Mouse (Mus musculus) CH12.LX (cell line): ENCODE results near the gene Selenos. TPM values are rescaled to one million over a fixed set of nuclear protein-coding genes. Genes with fewer than 3 reads are reported as not detected.

Experiments
- DNase-seq: peaks from one replicate; pipeline ENCODE4 v3.0.0-alpha.2; 2013; ENCODE audit errors: extremely low read depth
- H3K27ac ChIP-seq: 2 replicates; pipeline ENCODE4 v1.5.1; 2012; ENCODE audit warnings: low read depth, mild to moderate bottlenecking, control low read depth, moderate library complexity; ENCODE audit not compliant: insufficient read depth
- H3K27me3 ChIP-seq: replicated peaks from 2 replicates; pipeline ENCODE3; 2012; ENCODE audit warnings: inconsistent platforms
- H3K36me3 ChIP-seq, 2 experiments: replicated peaks in 1 of 2; 2 replicates each; pipeline versions ENCODE3 to v1.6.1; 2012; ENCODE audit warnings: inconsistent platforms in 1 of 2, low read length in 1 of 2, mild to moderate bottlenecking in 1 of 2, mixed read lengths in 1 of 2, moderate library complexity in 1 of 2; ENCODE audit not compliant: control insufficient read depth in 1 of 2, insufficient read depth in 1 of 2
- H3K4me1 ChIP-seq, 2 experiments: 2 replicates each; pipeline ENCODE4 v1.6.1; 2012; ENCODE audit warnings: inconsistent platforms in 1 of 2, moderate library complexity in 1 of 2; ENCODE audit not compliant: insufficient read depth in 2 of 2, control insufficient read depth in 1 of 2
- H3K4me2 ChIP-seq: 2 replicates; pipeline ENCODE4 v1.6.1; 2012; ENCODE audit warnings: low read depth, mild to moderate bottlenecking, control low read depth; ENCODE audit not compliant: poor library complexity, insufficient read depth, severe bottlenecking
- H3K4me3 ChIP-seq, 3 experiments: fragments of 150-350 bp in 1 of 3; sonication (generic) in 1 of 3; replicated peaks in 1 of 3; 2 replicates each; pipeline versions ENCODE3 to v1.5.1; 2011 to 2012; ENCODE audit warnings: low read depth in 2 of 3, low read length in 2 of 3, mild to moderate bottlenecking in 2 of 3, moderate library complexity in 2 of 3, control low read depth in 1 of 3, improper control_type of control experiment in 1 of 3, inconsistent platforms in 1 of 3, mixed read lengths in 1 of 3; ENCODE audit not compliant: poor library complexity in 1 of 3
- H3K79me2 ChIP-seq: replicated peaks from 2 replicates; pipeline ENCODE4 v1.6.1; 2012; ENCODE audit warnings: mild to moderate bottlenecking, moderate library complexity; ENCODE audit not compliant: control insufficient read depth, poor library complexity, insufficient read depth, severe bottlenecking; ENCODE audit errors: extremely low read depth
- H3K9ac ChIP-seq: 2 replicates; pipeline ENCODE4 v1.6.1; 2012; ENCODE audit warnings: low read depth, mild to moderate bottlenecking, control low read depth, moderate library complexity; ENCODE audit not compliant: insufficient read depth
- H3K9me3 ChIP-seq: replicated peaks from 2 replicates; pipeline ENCODE3; 2012; ENCODE audit warnings: low read length, inconsistent platforms, mixed read lengths
- CHD1 ChIP-seq: IDR thresholded peaks from 2 replicates; pipeline ENCODE4 v1.6.1; 2012; ENCODE audit warnings: low read depth, low read length, improper control_type of control experiment, inconsistent platforms
- CTCF ChIP-seq, 2 experiments: IDR thresholded peaks in 1 of 2; conservative IDR thresholded peaks in 1 of 2; 2 replicates each; pipeline ENCODE4 v1.5.1; 2011 to 2012; ENCODE audit warnings: low read depth in 2 of 2, low read length in 2 of 2, improper control_type of control experiment in 1 of 2, inconsistent platforms in 1 of 2, mild to moderate bottlenecking in 1 of 2, moderate library complexity in 1 of 2
- E2F4 ChIP-seq: IDR thresholded peaks from 2 replicates; pipeline ENCODE4 v1.6.1; 2011; ENCODE audit warnings: low read depth, low read length, improper control_type of control experiment; ENCODE audit not compliant: insufficient replicate concordance
- ELF1 ChIP-seq: IDR thresholded peaks from 2 replicates; pipeline ENCODE4 v1.6.1; 2014; ENCODE audit warnings: low read depth, mild to moderate bottlenecking, inconsistent platforms, low read length, improper control_type of control experiment
- GABPA ChIP-seq: IDR thresholded peaks from 2 replicates; pipeline ENCODE4 v1.6.1; 2012; ENCODE audit warnings: low read depth, low read length, improper control_type of control experiment, inconsistent platforms; ENCODE audit not compliant: insufficient replicate concordance
- HCFC1 ChIP-seq: IDR thresholded peaks from 2 replicates; pipeline ENCODE4 v1.6.1; 2012; ENCODE audit warnings: low read depth, mild to moderate bottlenecking, inconsistent platforms, low read length, improper control_type of control experiment
- JUN ChIP-seq: IDR thresholded peaks from 2 replicates; pipeline ENCODE4 v1.6.1; 2011; ENCODE audit warnings: low read depth, mild to moderate bottlenecking, low read length, improper control_type of control experiment, moderate library complexity; ENCODE audit not compliant: insufficient read depth
- KAT2A ChIP-seq: IDR thresholded peaks from 2 replicates; pipeline ENCODE4 v1.6.1; 2012; ENCODE audit warnings: low read length, improper control_type of control experiment, inconsistent platforms; ENCODE audit not compliant: insufficient replicate concordance
- MAZ ChIP-seq: IDR thresholded peaks from 2 replicates; pipeline ENCODE4 v1.6.1; 2012; ENCODE audit warnings: low read depth, mild to moderate bottlenecking, inconsistent platforms, low read length, improper control_type of control experiment, moderate library complexity
- MEF2A ChIP-seq: IDR thresholded peaks from 2 replicates; pipeline ENCODE4 v1.6.1; 2014; ENCODE audit warnings: low read depth, mild to moderate bottlenecking, inconsistent platforms, low read length, improper control_type of control experiment, borderline replicate concordance
- MYC ChIP-seq: IDR thresholded peaks from 2 replicates; pipeline ENCODE4 v1.6.1; 2011; ENCODE audit warnings: low read depth, mild to moderate bottlenecking, improper control_type of control experiment, low read length
- NRF1 ChIP-seq: IDR thresholded peaks from 2 replicates; pipeline ENCODE4 v1.6.1; 2014; ENCODE audit warnings: low read depth, mild to moderate bottlenecking, inconsistent platforms, low read length, improper control_type of control experiment, moderate library complexity
- PAX5 ChIP-seq: IDR thresholded peaks from 2 replicates; pipeline ENCODE4 v1.6.1; 2012; ENCODE audit warnings: low read length, inconsistent platforms, mixed read lengths
- POLR2A ChIP-seq: IDR thresholded peaks from 2 replicates; pipeline ENCODE4 v1.6.1; 2011; ENCODE audit warnings: low read depth, mild to moderate bottlenecking, improper control_type of control experiment, low read length
- RAD21 ChIP-seq: IDR thresholded peaks from 2 replicates; pipeline ENCODE4 v1.6.1; 2011; ENCODE audit warnings: low read depth, mild to moderate bottlenecking, low read length, improper control_type of control experiment, moderate library complexity
- SIN3A ChIP-seq: IDR thresholded peaks from 2 replicates; pipeline ENCODE4 v1.6.1; 2012; ENCODE audit warnings: low read length, improper control_type of control experiment, inconsistent platforms
- TBP ChIP-seq: conservative IDR thresholded peaks from 2 replicates; pipeline ENCODE4 v1.6.1; 2011; ENCODE audit warnings: low read depth, low read length, improper control_type of control experiment
- UBTF ChIP-seq: IDR thresholded peaks from 2 replicates; pipeline ENCODE4 v1.6.1; 2012; ENCODE audit warnings: low read depth, mild to moderate bottlenecking, inconsistent platforms, low read length, improper control_type of control experiment, moderate library complexity
- USF2 ChIP-seq: conservative IDR thresholded peaks from 2 replicates; pipeline ENCODE4 v1.6.1; 2011; ENCODE audit warnings: low read depth, low read length, improper control_type of control experiment
- ZC3H11A ChIP-seq: IDR thresholded peaks from 2 replicates; pipeline ENCODE4 v1.6.1; 2012; ENCODE audit warnings: low read depth, mild to moderate bottlenecking, inconsistent platforms, low read length, improper control_type of control experiment
- ZKSCAN1 ChIP-seq: IDR thresholded peaks from 2 replicates; pipeline ENCODE4 v1.6.1; 2012; ENCODE audit warnings: low read depth, inconsistent platforms, low read length, improper control_type of control experiment, borderline replicate concordance
- ZMIZ1 ChIP-seq: IDR thresholded peaks from 2 replicates; pipeline ENCODE4 v1.6.1; 2012; ENCODE audit warnings: low read depth, mild to moderate bottlenecking, inconsistent platforms, low read length, improper control_type of control experiment
- ZNF384 ChIP-seq: IDR thresholded peaks from 2 replicates; pipeline ENCODE4 v1.6.1; 2012; ENCODE audit warnings: low read depth, low read length, improper control_type of control experiment, inconsistent platforms
- dilution Hi-C: fragments of 300-500 bp; cut with MboI; formaldehyde crosslinking; loops from 2 replicates; pipeline ENCODE4 v1.14.3; 2020; ENCODE audit warnings: low sequenced_read_pairs; ENCODE audit not compliant: extremely low pct_unique_long_range_greater_than_20kb, extremely low pct_ligation_motif_present
- in situ Hi-C: fragments of 300-500 bp; cut with MboI; formaldehyde crosslinking; loops from 3 replicates; pipeline ENCODE4 v1.14.3; 2019; ENCODE audit warnings: low sequenced_read_pairs, low pct_ligation_motif_present, low pct_unique_long_range_greater_than_20kb, mixed read lengths
- polyA plus RNA-seq: library from polyadenylated mRNA; unstranded; fragments of >175 nt; gene quantifications from 2 replicates; pipeline ENCODE4 v1.2.1, GENCODE M21; 2012; ENCODE audit warnings: low read depth; ENCODE audit not compliant: insufficient read length
- total RNA-seq, 2 experiments: library from RNA; depleted of rRNA; stranded (reverse); fragments of 300-350 nt in 1 of 2; fragments of >200 nt in 1 of 2; gene quantifications; 2 replicates each; pipeline ENCODE4 v1.2.3; 2012 to 2014

The Selenos gene
- total and polyA plus RNA-seq, 3 experiments, result 75.0 to 112 (median 101) TPM

- H3K27ac ChIP-seq, result no peak within 1 kb of the TSS
- no peak for DNase-seq
- H3K79me2 ChIP-seq, result no peaks in the 10 kb centered on the region
- H3K27me3 ChIP-seq, result peaks cover 84% of the 10 kb centered on the region
- in situ Hi-C loops, result no loop called here
- TF ChIP-seq GABPA (no peak), JUN (no peak), CTCF (conservative IDR thresholded peaks at IDR 0.05 in 1 of 2, IDR thresholded peaks at IDR 0.05 in 1 of 2; ENCODE audit: low read depth in 2 of 2, low read length in 2 of 2) (no peak), USF2 (no peak), CHD1 (no peak), ZC3H11A (no peak), PAX5 (no peak), E2F4 (no peak), NRF1 (no peak)
- TF ChIP-seq, all 38 proteins: peak for 0
- dilution Hi-C loops, result no loop called here
- Histone ChIP-seq H3K9ac (no peak within 1 kb of the TSS), H3K9me3 (peaks cover 19% of the 10 kb centered on the region), H3K4me1 (no peaks in the 10 kb centered on the region), H3K4me2 (no peak within 1 kb of the TSS), H3K4me3 (no peak within 1 kb of the TSS), H3K36me3 (no peaks in the 10 kb centered on the region)
These were observed 35.6 kb upstream of the Selenos start, which contains the start of gene Gm45213 for GRCm38 (mm10) chr7:66043552-66044459. TSS of gene Gm45213 (plus strand) at chr7:66043602.

GRCm38 (mm10) chr7:66044617-66045016 is 34.8 kb upstream of the Selenos start:
- Histone ChIP-seq H3K9ac (no peak overlapping the region), H3K4me1 (no peaks in the 10 kb centered on the region), H3K27me3 (peaks cover 84% of the 10 kb centered on the region), H3K79me2 (no peaks in the 10 kb centered on the region), H3K4me3 (no peak overlapping the region), H3K27ac (no peak overlapping the region), H3K36me3 (no peaks in the 10 kb centered on the region), H3K9me3 (peaks cover 19% of the 10 kb centered on the region), H3K4me2 (no peak overlapping the region)
- DNase-seq, result no peak
- dilution Hi-C loops (no loop called here), in situ Hi-C loops (no loop called here)
- no peak for TF ChIP-seq MEF2A
- no peak for TF ChIP-seq GABPA
- TF ChIP-seq ZMIZ1, result no peak
- TF ChIP-seq ZC3H11A, result no peak
- TF ChIP-seq TBP, result no peak
- no peak for TF ChIP-seq HCFC1
- TF ChIP-seq E2F4, result no peak
- TF ChIP-seq ZNF384, result no peak
- no peak for TF ChIP-seq UBTF
- TF ChIP-seq USF2, result no peak
- TF ChIP-seq RAD21, result no peak
- TF ChIP-seq JUN, result no peak
- no peak for TF ChIP-seq CTCF (conservative IDR thresholded peaks at IDR 0.05 in 1 of 2, IDR thresholded peaks at IDR 0.05 in 1 of 2; ENCODE audit: low read depth in 2 of 2, low read length in 2 of 2)
- no peak for TF ChIP-seq KAT2A
- no peak for TF ChIP-seq MAZ
- TF ChIP-seq MYC, result no peak
- TF ChIP-seq ELF1, result no peak
- TF ChIP-seq POLR2A, result no peak
- TF ChIP-seq ZKSCAN1, result no peak
- TF ChIP-seq SIN3A, result no peak
